Mouse (Mus musculus) myocyte (in vitro differentiated cells): Measurements from ENCODE around the gene Zfp655.
"Not testable (repeated sequence)": the region's sequence is repeated elsewhere in the genome, so short reads cannot be mapped to it uniquely, and the experiment has no call there.

ENCODE experiments used
- E2F4 ChIP-seq: IDR thresholded peaks from one replicate; pipeline ENCODE4 v1.6.1; 2011; ENCODE audit warnings: mild to moderate bottlenecking, control low read depth, moderate library complexity; ENCODE audit not compliant: insufficient read depth
- MYOG ChIP-seq, 3 experiments: IDR thresholded peaks; one replicate each; pipeline ENCODE4 v1.6.1; 2011; ENCODE audit warnings: control low read depth in 2 of 3, low read depth in 2 of 3, mild to moderate bottlenecking in 2 of 3; ENCODE audit not compliant: insufficient read length in 2 of 3, control insufficient read depth in 1 of 3, insufficient read depth in 1 of 3
- POLR2A ChIP-seq: IDR thresholded peaks from one replicate; pipeline ENCODE4 v1.6.1; 2011; ENCODE audit warnings: low read depth, mild to moderate bottlenecking, control low read depth, moderate library complexity; ENCODE audit not compliant: insufficient read length
- USF1 ChIP-seq: IDR thresholded peaks from one replicate; pipeline ENCODE4 v1.6.1; 2011; ENCODE audit warnings: low read depth, mild to moderate bottlenecking, control low read depth, moderate library complexity

DNA sequence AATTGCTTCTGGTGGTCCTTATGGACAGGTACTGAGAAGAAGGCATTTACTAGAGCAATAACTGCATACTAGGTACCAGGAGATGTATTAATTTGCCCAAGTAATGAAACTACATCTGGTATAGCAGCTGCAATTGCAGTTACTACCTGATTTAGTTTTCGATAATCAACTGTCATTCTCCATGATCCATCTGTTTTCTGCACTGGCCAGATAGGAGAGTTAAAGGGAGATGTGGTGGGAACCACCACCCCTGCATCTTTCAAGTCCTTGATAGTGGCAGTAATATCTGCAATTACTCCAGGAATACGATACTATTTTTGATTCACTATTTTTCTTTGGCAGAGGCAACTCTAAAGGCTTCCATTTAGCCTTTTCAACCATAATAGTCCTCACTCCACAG lies 42.1 kb downstream of the Zfp655 start:
- not testable (repeated sequence) for TF ChIP-seq USF1; POLR2A; E2F4; MYOG (IDR thresholded peaks at IDR 0.05; ENCODE audit: control insufficient read depth in 1 of 3, insufficient read depth in 1 of 3, insufficient read length in 2 of 3, low read depth in 2 of 3)
